Mouse (Mus musculus): ENCODE measurements around the gene Zfyve26.

- TF ChIP-seq CTCF (IDR thresholded peaks at IDR 0.05; ENCODE audit: extremely low read depth, insufficient read depth, insufficient read length, insufficient replicate concordance) (no peak), POLR2A (IDR thresholded peaks at IDR 0.05; ENCODE audit: low read depth, low read length) (no peak)
Observed at GRCm38 (mm10) chr12:79211447-79211846, 84.7 kb downstream of the Zfyve26 start.

All from spleen, adult 2 months (tissue).